Mouse (Mus musculus): ENCODE measurements around the gene Zfp87. TPM values are rescaled to one million over a fixed set of nuclear protein-coding genes. Genes with fewer than 3 reads are reported as not detected.

Gene Zfp87
- 28.9 TPM for polyA plus RNA-seq (2014; fragmentation: Illumina TruSeq; extraction: RNeasy Lipid Tissue Mini Kit (QIAGEN cat#74804); ENCODE audit: low read depth, low replicate concordance)

GRCm38 (mm10) chr13:67525753-67526410 lies at the start of gene Zfp87, which contains the start of gene Gm26965:
Zfp87 (minus strand) TSS chr13:67526177.
Gm26965 (minus strand) TSS chr13:67526151.

GRCm38 (mm10) chr13:67553730-67554129 lies 27.8 kb upstream of the Zfp87 start, which contains the start of gene Zfp748:
Zfp748 (minus strand) TSS chr13:67553830.

GRCm38 (mm10) chr13:67500084-67500719 lies 25.8 kb downstream of the Zfp87 start, which contains the start of gene Zfp58:
Zfp58 (minus strand) TSS chr13:67500555.

GRCm38 (mm10) chr13:67483625-67484423 lies 42.2 kb downstream of the Zfp87 start, which contains the start of gene Zfp874b:
Zfp874b (minus strand) TSS chr13:67484258.

Other genes with a start within 250 kb of the Zfp87 start
- 11.1 TPM for gene Zfp458, start 247.7 kb downstream of the Zfp87 start, polyA plus RNA-seq (2014; fragmentation: Illumina TruSeq; extraction: RNeasy Lipid Tissue Mini Kit (QIAGEN cat#74804); ENCODE audit: low read depth, low replicate concordance)
- gene Zfp457, start 219.7 kb downstream of the Zfp87 start, polyA plus RNA-seq (2014; fragmentation: Illumina TruSeq; extraction: RNeasy Lipid Tissue Mini Kit (QIAGEN cat#74804); ENCODE audit: low read depth, low replicate concordance), result 2.4 TPM
- gene Zfp595, start 193.6 kb downstream of the Zfp87 start, polyA plus RNA-seq (2014; fragmentation: Illumina TruSeq; extraction: RNeasy Lipid Tissue Mini Kit (QIAGEN cat#74804); ENCODE audit: low read depth, low replicate concordance), result 42.2 TPM
- gene Gm28044, start 165.6 kb downstream of the Zfp87 start, polyA plus RNA-seq (2014; fragmentation: Illumina TruSeq; extraction: RNeasy Lipid Tissue Mini Kit (QIAGEN cat#74804); ENCODE audit: low read depth, low replicate concordance), result 1.4 TPM
- gene Zfp953, start 165.6 kb downstream of the Zfp87 start, polyA plus RNA-seq (2014; fragmentation: Illumina TruSeq; extraction: RNeasy Lipid Tissue Mini Kit (QIAGEN cat#74804); ENCODE audit: low read depth, low replicate concordance), result 27.4 TPM
- 2.2 TPM for gene Gm28041, start 150.4 kb downstream of the Zfp87 start, polyA plus RNA-seq (2014; fragmentation: Illumina TruSeq; extraction: RNeasy Lipid Tissue Mini Kit (QIAGEN cat#74804); ENCODE audit: low read depth, low replicate concordance)
- 16.1 TPM for gene Zfp456, start 150.4 kb downstream of the Zfp87 start, polyA plus RNA-seq (2014; fragmentation: Illumina TruSeq; extraction: RNeasy Lipid Tissue Mini Kit (QIAGEN cat#74804); ENCODE audit: low read depth, low replicate concordance)
- gene Zfp429, start 126.4 kb downstream of the Zfp87 start, polyA plus RNA-seq (2014; fragmentation: Illumina TruSeq; extraction: RNeasy Lipid Tissue Mini Kit (QIAGEN cat#74804); ENCODE audit: low read depth, low replicate concordance), result 49.9 TPM
- 8.2 TPM for gene Zfp459, start 104.8 kb downstream of the Zfp87 start, polyA plus RNA-seq (2014; fragmentation: Illumina TruSeq; extraction: RNeasy Lipid Tissue Mini Kit (QIAGEN cat#74804); ENCODE audit: low read depth, low replicate concordance)
- 69.4 TPM for gene Zfp874a, start 74.6 kb downstream of the Zfp87 start, polyA plus RNA-seq (2014; fragmentation: Illumina TruSeq; extraction: RNeasy Lipid Tissue Mini Kit (QIAGEN cat#74804); ENCODE audit: low read depth, low replicate concordance)
- 55.0 TPM for gene Zfp874b, start 41.9 kb downstream of the Zfp87 start, polyA plus RNA-seq (2014; fragmentation: Illumina TruSeq; extraction: RNeasy Lipid Tissue Mini Kit (QIAGEN cat#74804); ENCODE audit: low read depth, low replicate concordance)
- 38.5 TPM for gene Zfp58, start 25.6 kb downstream of the Zfp87 start, polyA plus RNA-seq (2014; fragmentation: Illumina TruSeq; extraction: RNeasy Lipid Tissue Mini Kit (QIAGEN cat#74804); ENCODE audit: low read depth, low replicate concordance)
- gene Gm26965, start within 50 bp of the Zfp87 start, polyA plus RNA-seq (2014; fragmentation: Illumina TruSeq; extraction: RNeasy Lipid Tissue Mini Kit (QIAGEN cat#74804); ENCODE audit: low read depth, low replicate concordance), result not detected
- 36.7 TPM for gene Zfp748, start 27.7 kb upstream of the Zfp87 start, polyA plus RNA-seq (2014; fragmentation: Illumina TruSeq; extraction: RNeasy Lipid Tissue Mini Kit (QIAGEN cat#74804); ENCODE audit: low read depth, low replicate concordance)
- gene Zfp729b, start 83.5 kb upstream of the Zfp87 start, polyA plus RNA-seq (2014; fragmentation: Illumina TruSeq; extraction: RNeasy Lipid Tissue Mini Kit (QIAGEN cat#74804); ENCODE audit: low read depth, low replicate concordance), result 56.4 TPM
- not detected for gene Gm49345, start 111.6 kb upstream of the Zfp87 start, polyA plus RNA-seq (2014; fragmentation: Illumina TruSeq; extraction: RNeasy Lipid Tissue Mini Kit (QIAGEN cat#74804); ENCODE audit: low read depth, low replicate concordance)
- 53.6 TPM for gene Zfp729a, start 111.6 kb upstream of the Zfp87 start, polyA plus RNA-seq (2014; fragmentation: Illumina TruSeq; extraction: RNeasy Lipid Tissue Mini Kit (QIAGEN cat#74804); ENCODE audit: low read depth, low replicate concordance)
- gene Zfp738, start 160.9 kb upstream of the Zfp87 start, polyA plus RNA-seq (2014; fragmentation: Illumina TruSeq; extraction: RNeasy Lipid Tissue Mini Kit (QIAGEN cat#74804); ENCODE audit: low read depth, low replicate concordance), result 23.0 TPM
- 43.7 TPM for gene Zfp65, start 203.0 kb upstream of the Zfp87 start, polyA plus RNA-seq (2014; fragmentation: Illumina TruSeq; extraction: RNeasy Lipid Tissue Mini Kit (QIAGEN cat#74804); ENCODE audit: low read depth, low replicate concordance)
- gene Zfp85, start 229.1 kb upstream of the Zfp87 start, polyA plus RNA-seq (2014; fragmentation: Illumina TruSeq; extraction: RNeasy Lipid Tissue Mini Kit (QIAGEN cat#74804); ENCODE audit: low read depth, low replicate concordance), result 20.4 TPM